Mouse (Mus musculus): Measurements from ENCODE around the gene Pspn. TPM values are rescaled to one million over a fixed set of nuclear protein-coding genes. Genes with fewer than 3 reads are reported as not detected.
A peak's percentile ranks its signal among the peaks of the same experiment; 100 is the strongest.

Gene Pspn
- polyA plus RNA-seq, 1 experiment: 0.63 TPM

- Histone ChIP-seq H3K36me3 (replicated peaks; ENCODE audit: low read length) (no peaks in the 10 kb centered on the region), H3K9me3 (no peaks in the 10 kb centered on the region), H3K27me3 (replicated peaks) (peaks cover 37% of the 10 kb centered on the region), H3K4me1 (peaks cover 25% of the 10 kb centered on the region), H3K4me3 (replicated peaks) (no peak overlapping the region)
- TF ChIP-seq FLI1 (IDR thresholded peaks at IDR 0.05; ENCODE audit: low read length) (no peak), GATA1 (IDR thresholded peaks at IDR 0.05; ENCODE audit: borderline replicate concordance, low read length) (no peak)
These were observed 25.7 kb downstream of the Pspn start for GRCm38 (mm10) chr17:56973956-56974707.

DNA sequence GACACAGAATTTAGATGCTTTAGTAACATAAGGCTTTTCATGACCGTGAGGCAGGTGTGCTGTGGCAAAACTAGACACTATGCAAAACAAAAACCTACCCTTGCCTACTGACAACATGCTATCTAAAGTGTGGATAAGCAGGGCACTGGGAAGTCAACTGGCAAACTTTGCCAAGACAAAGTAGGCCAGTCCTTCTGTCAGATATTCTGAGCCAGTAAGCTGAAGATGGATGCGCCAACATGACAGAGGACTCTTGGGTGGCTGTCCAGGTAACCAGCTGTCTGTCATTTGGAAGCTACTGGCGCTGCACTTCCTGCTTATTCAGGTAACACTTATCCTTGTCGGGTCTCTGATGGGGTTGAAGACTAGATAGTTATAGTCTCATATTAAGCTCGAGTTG is 29.7 kb downstream of the Pspn start:
- no peak for TF ChIP-seq GATA1 (IDR thresholded peaks at IDR 0.05; ENCODE audit: borderline replicate concordance, low read length)
- TF ChIP-seq FLI1 (IDR thresholded peaks at IDR 0.05; ENCODE audit: low read length): no peak

DNA sequence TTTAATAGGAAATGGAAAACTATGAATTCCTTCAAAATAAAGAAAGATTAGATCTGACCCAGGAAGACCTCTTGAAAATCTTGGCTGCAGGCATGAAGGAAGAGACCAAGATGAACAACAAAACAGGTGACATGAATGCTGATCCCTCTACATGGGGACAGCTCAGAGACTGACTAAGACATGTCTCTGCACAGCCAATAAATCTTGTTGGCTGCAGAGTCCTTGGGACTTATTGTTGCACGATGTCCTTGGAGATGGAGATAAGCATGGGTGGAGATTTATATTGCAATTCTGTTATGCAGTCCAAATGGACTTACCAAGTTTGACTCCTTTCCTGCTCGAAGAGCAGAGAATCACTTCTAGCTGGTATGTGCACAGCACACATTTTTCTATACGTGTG is 30.5 kb downstream of the Pspn start:
- Histone ChIP-seq H3K9me3 (no peaks in the 10 kb centered on the region), H3K4me3 (replicated peaks) (no peak overlapping the region), H3K36me3 (replicated peaks; ENCODE audit: low read length) (no peaks in the 10 kb centered on the region), H3K27me3 (replicated peaks) (peaks cover 27% of the 10 kb centered on the region), H3K4me1 (no peaks in the 10 kb centered on the region)
- TF ChIP-seq FLI1 (IDR thresholded peaks at IDR 0.05; ENCODE audit: low read length): no peak
- no peak for TF ChIP-seq GATA1 (IDR thresholded peaks at IDR 0.05; ENCODE audit: borderline replicate concordance, low read length)

More for the DNA sequence above, 29.7 kb downstream of the Pspn start:
- Histone ChIP-seq H3K4me3 (replicated peaks) (no peak overlapping the region), H3K27me3 (replicated peaks) (peaks cover 25% of the 10 kb centered on the region), H3K4me1 (no peaks in the 10 kb centered on the region), H3K36me3 (replicated peaks; ENCODE audit: low read length) (no peaks in the 10 kb centered on the region), H3K9me3 (no peaks in the 10 kb centered on the region)

DNA sequence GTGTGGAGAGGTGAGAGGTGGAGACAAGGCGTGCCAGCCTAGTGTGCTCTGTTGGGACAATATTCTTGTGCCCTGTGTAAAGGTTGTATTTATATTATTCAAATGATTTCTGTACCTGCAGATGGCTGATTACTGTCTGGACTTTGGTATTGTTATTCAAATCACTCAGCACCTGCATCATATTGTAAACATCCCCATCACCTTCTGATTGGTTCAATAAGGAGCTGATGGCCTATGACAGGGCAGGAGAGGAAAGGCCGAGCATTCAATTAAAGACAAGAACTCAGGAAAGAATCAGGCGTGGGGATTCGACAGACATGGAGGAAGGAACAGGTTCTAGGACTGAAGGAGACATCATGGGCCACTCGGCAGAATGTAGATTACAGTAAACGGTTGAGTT is 36.2 kb downstream of the Pspn start:
- Histone ChIP-seq H3K9me3 (peaks cover 5% of the 10 kb centered on the region), H3K4me1 (peaks cover 13% of the 10 kb centered on the region), H3K4me3 (replicated peaks) (no peak overlapping the region), H3K36me3 (replicated peaks; ENCODE audit: low read length) (no peaks in the 10 kb centered on the region), H3K27me3 (replicated peaks) (peaks cover 48% of the 10 kb centered on the region)
- no peak for TF ChIP-seq FLI1 (IDR thresholded peaks at IDR 0.05; ENCODE audit: low read length)
- no peak for TF ChIP-seq GATA1 (IDR thresholded peaks at IDR 0.05; ENCODE audit: borderline replicate concordance, low read length)

- Histone ChIP-seq H3K36me3 (replicated peaks; ENCODE audit: low read length) (no peaks in the 10 kb centered on the region), H3K4me1 (peaks cover 20% of the 10 kb centered on the region), H3K9me3 (peaks cover 5% of the 10 kb centered on the region), H3K4me3 (replicated peaks) (peak overlapping the region; percentile 24), H3K27me3 (replicated peaks) (peaks cover 53% of the 10 kb centered on the region)
- TF ChIP-seq GATA1 (IDR thresholded peaks at IDR 0.05; ENCODE audit: borderline replicate concordance, low read length) (no peak), FLI1 (IDR thresholded peaks at IDR 0.05; ENCODE audit: low read length) (no peak)
These were observed 37.0 kb downstream of the Pspn start for GRCm38 (mm10) chr17:56962642-56963405.

- peaks cover 5% of the 10 kb centered on the region for H3K9me3 ChIP-seq
- no peak for TF ChIP-seq GATA1 (IDR thresholded peaks at IDR 0.05; ENCODE audit: borderline replicate concordance, low read length)
- no peak for TF ChIP-seq FLI1 (IDR thresholded peaks at IDR 0.05; ENCODE audit: low read length)
These were observed 37.9 kb downstream of the Pspn start for GRCm38 (mm10) chr17:56961880-56962279.

GRCm38 (mm10) chr17:56958667-56959066 is 41.2 kb downstream of the Pspn start:
- no peak overlapping the region for H3K4me3 ChIP-seq (replicated peaks)
- H3K9me3 ChIP-seq: peaks cover 5% of the 10 kb centered on the region
- no peak for TF ChIP-seq FLI1 (IDR thresholded peaks at IDR 0.05; ENCODE audit: low read length)
- no peak for TF ChIP-seq GATA1 (IDR thresholded peaks at IDR 0.05; ENCODE audit: borderline replicate concordance, low read length)
- H3K27me3 ChIP-seq (replicated peaks): peaks cover 68% of the 10 kb centered on the region
- no peaks in the 10 kb centered on the region for H3K36me3 ChIP-seq (replicated peaks; ENCODE audit: low read length)
- H3K4me1 ChIP-seq: peaks cover 29% of the 10 kb centered on the region

More at GRCm38 (mm10) chr17:56961880-56962279, 37.9 kb downstream of the Pspn start:
- no peak overlapping the region for H3K4me3 ChIP-seq (replicated peaks)
- peaks cover 28% of the 10 kb centered on the region for H3K4me1 ChIP-seq
- peaks cover 53% of the 10 kb centered on the region for H3K27me3 ChIP-seq (replicated peaks)
- no peaks in the 10 kb centered on the region for H3K36me3 ChIP-seq (replicated peaks; ENCODE audit: low read length)

DNA sequence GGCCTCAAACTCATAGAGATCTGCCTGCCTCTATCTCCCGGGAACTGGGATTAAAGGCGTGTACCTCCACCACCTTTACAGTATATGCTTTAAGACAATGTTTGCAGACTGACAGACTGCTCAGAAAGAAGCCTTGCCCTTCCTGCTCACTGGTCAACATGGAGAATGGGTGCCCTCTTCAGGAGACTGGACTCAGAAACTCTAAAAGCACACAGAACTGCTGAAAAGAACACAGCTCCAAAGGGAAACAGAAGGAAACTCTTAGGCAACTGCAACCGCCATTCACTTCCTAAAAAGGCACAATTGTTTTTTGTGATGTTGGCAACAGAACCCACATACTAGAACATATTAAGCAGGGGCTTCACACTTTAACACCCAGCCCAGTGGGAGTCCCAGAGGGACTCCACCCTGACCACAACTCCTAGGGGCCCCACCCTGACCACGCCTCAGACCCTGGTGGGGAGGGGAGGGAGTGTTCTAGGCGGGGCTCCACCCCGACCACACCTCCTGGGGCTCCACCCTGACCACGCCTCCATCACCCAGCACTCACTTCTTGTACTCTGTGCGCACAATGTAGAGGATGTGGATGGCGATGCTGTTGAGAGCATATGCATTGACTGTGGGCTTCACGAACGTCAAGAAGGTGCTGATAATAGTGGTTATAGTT is 41.9 kb downstream of the Pspn start:
- TF ChIP-seq GATA1 (IDR thresholded peaks at IDR 0.05; ENCODE audit: borderline replicate concordance, low read length): no peak
- no peak for TF ChIP-seq FLI1 (IDR thresholded peaks at IDR 0.05; ENCODE audit: low read length)
- no peaks in the 10 kb centered on the region for H3K36me3 ChIP-seq (replicated peaks; ENCODE audit: low read length)
- H3K27me3 ChIP-seq (replicated peaks): peaks cover 66% of the 10 kb centered on the region
- peaks cover 5% of the 10 kb centered on the region for H3K9me3 ChIP-seq
- peaks cover 27% of the 10 kb centered on the region for H3K4me1 ChIP-seq
- peak overlapping the region; percentile 74 for H3K4me3 ChIP-seq (replicated peaks)

GRCm38 (mm10) chr17:56954871-56955270 is 44.9 kb downstream of the Pspn start:
- Histone ChIP-seq H3K4me3 (replicated peaks) (no peak overlapping the region), H3K27me3 (replicated peaks) (peaks cover 55% of the 10 kb centered on the region), H3K9me3 (no peaks in the 10 kb centered on the region), H3K36me3 (replicated peaks; ENCODE audit: low read length) (no peaks in the 10 kb centered on the region), H3K4me1 (peaks cover 23% of the 10 kb centered on the region)
- TF ChIP-seq FLI1 (IDR thresholded peaks at IDR 0.05; ENCODE audit: low read length) (no peak), GATA1 (IDR thresholded peaks at IDR 0.05; ENCODE audit: borderline replicate concordance, low read length) (no peak)
